Mouse (Mus musculus): ENCODE data around the gene Aff2.

Gene Aff2

DNA sequence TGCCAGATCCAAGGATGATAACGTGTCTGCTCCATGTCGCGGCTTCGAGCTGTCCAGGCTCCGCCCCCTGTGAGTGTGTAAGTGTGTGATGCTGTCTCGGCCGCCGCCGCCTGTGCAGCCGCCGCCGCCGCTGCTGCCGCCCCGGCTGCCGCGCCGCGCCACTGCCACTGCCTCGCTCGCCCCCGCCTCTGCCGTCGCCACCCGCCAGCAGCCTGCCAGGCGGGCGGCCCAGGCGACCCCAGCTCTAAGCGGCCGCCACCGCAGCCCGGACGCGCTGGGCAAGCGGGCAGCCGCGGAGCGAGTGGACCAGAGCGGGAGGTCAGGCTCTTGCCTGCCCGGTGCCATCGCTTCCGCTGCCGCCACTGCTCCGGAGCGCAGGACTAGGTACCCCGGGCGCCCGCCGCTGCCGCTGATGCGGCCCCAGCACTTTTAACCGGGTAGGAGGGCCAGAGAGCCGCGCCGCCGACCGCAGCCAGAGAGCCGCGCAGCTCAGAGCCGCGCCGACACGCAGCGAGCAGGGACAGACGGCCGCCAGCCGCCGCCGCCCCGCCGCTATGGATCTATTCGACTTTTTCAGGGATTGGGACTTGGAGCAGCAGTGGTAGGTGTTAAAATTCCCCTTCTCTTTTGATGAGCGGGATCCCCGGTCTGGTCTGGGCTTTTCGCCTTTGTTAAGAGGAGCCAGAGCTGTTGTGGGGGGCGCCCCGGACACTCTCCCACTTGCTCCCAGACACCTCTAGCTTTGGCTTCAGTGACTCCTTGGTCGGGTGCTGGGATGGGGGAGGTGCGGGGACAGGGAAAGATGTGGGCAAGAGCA lies at the start of gene Aff2:
TSS of gene Aff2 (plus strand) at position 57 of the 817 bp plus-strand sequence.
- ATAC-seq (ENCODE audit: low TSS enrichment): peak; percentile 86

DNA sequence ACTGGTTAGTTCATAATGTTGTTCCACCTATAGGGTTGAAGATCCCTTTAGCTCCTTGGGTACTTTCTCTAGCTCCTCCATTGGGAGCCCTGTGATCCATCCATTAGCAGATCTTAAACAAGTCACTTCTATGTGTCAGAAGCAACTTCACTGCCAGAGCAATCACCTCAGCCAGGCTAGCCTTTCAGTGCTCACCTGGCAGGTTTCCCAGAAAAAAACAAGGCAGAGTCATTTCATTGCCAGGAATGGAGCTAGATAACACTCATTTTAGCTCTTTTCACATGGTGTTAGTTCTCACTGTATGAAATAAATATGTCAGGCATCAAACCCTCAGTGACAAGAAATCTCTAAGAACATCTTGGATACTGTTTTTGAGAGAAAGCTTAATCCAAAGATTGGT lies 22.8 kb upstream of the Aff2 start:
- ATAC-seq (ENCODE audit: low TSS enrichment): no peak

DNA sequence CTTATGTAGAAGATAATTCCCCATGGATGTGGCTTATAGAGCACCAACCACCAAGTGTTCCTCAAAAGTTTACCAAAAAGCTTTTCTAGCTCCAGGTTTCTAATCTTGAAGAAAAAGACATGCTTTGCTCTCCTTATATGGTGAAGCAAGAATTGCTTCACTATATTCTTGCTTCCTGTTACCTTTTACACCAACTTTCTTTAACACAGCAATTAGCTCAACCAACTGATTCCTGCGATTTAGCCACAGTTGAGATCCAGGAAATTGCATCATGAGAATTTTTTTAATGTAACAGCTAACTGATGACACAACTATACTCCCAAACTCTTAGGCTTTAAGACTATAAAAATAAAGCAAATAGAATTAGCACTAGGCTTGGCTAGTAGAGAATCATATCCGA lies 4.5 kb upstream of the Aff2 start:
- no peak for ATAC-seq (ENCODE audit: low TSS enrichment)

DNA sequence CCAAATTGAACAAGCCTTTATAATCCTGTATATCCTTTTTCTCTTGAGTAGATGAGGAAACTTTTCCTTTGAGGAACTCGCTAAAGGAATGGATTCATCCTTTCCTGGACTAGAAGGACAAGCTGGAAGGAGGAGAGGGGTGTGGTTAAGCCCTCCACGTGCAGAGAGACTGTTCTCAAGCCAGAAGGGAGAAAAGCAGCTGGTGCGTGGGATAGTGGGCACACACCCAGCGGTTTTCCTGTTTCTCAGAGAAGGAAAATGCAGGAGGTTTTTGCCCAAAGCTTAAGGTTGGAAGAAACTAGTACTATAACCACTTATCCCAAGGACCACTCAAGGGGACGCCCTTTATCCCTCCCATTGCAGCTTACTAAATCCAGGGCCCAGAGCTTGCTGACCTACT lies 734 bp upstream of the Aff2 start:
- peak; percentile 72 for ATAC-seq (ENCODE audit: low TSS enrichment)

DNA sequence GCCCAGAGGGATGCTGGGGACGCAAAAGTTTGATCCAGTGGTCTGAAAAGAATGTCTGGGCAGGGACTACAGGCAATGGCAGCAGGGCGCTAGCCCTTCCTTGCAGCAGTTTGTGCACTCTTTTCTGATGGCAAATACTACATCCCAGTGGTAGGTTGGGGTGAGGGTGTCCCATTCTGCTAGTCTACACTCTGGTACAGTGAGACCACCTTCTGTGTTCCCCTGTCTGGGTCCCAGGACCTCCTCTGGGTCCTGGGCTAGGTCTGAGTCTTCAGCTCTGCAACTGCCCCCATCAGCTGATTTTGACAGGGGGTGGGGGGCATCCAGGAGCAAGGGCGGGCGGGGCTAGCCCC lies 233 bp upstream of the Aff2 start:
- peak; percentile 27; the same call in 1 of the 2 replicates for ATAC-seq (ENCODE audit: low TSS enrichment)

GRCm38 (mm10) chrX:69361055-69361558 lies 1.0 kb downstream of the Aff2 start:
- ATAC-seq (ENCODE audit: low TSS enrichment): no peak

- no peak for ATAC-seq (ENCODE audit: low TSS enrichment)
These were observed 4.1 kb downstream of the Aff2 start for GRCm38 (mm10) chrX:69364198-69364597.

GRCm38 (mm10) chrX:69373341-69373740 lies 13.2 kb downstream of the Aff2 start:
- ATAC-seq (ENCODE audit: low TSS enrichment): no peak

- no peak for ATAC-seq (ENCODE audit: low TSS enrichment)
These were observed 29.6 kb downstream of the Aff2 start for GRCm38 (mm10) chrX:69389738-69390137.

DNA sequence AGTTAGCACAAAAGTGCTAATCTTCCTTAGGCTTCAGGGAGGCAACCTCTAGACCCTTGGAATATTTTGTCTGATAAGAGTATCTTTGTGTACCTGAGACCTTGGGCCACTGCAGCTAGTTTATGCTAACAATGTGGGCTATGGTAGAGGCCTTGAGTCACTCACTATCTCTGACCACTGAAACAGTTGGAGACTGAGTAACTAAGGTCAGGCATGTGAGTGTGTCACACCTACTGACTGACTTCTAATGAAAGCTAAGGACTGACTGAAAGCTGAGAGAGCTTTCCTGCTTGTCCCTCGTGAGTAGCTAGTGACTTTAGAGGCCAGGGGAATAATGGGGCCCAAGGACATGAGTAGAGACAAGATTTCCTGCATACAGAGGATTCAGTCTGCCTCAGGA lies 54.9 kb downstream of the Aff2 start:
- no peak for ATAC-seq (ENCODE audit: low TSS enrichment)

- no peak for ATAC-seq (ENCODE audit: low TSS enrichment)
These were observed 78.3 kb downstream of the Aff2 start for GRCm38 (mm10) chrX:69438422-69438821.

GRCm38 (mm10) chrX:69441937-69442336 lies 81.8 kb downstream of the Aff2 start:
- ATAC-seq (ENCODE audit: low TSS enrichment): peak; percentile 80

- ATAC-seq (ENCODE audit: low TSS enrichment): no peak
These were observed 100.8 kb downstream of the Aff2 start for GRCm38 (mm10) chrX:69460896-69461295.

GRCm38 (mm10) chrX:69502061-69502460 lies 142.0 kb downstream of the Aff2 start:
- ATAC-seq (ENCODE audit: low TSS enrichment): no peak

- no peak for ATAC-seq (ENCODE audit: low TSS enrichment)
These were observed 158.0 kb downstream of the Aff2 start for GRCm38 (mm10) chrX:69518040-69518575.

DNA sequence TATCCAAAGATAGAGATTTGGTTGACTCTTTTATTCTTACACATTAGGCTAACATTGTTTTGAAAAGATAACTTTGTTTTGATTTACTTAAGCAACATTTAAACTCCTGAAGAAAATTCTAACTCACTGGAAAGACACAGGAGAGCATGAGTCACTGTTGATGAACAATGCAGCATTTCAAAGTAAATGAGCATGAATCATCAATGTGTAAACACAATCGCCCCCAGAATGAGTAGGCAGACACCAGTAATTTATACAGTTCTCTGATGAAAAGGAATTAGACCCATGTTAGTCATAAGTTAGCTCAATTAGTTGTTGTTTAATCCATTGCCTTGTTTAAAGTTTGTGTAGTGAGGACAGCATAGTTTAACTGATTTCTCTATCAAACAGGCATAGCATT lies 180.7 kb downstream of the Aff2 start:
- ATAC-seq (ENCODE audit: low TSS enrichment): peak; percentile 69

- no peak for ATAC-seq (ENCODE audit: low TSS enrichment)
These were observed 219.9 kb downstream of the Aff2 start for GRCm38 (mm10) chrX:69579903-69580459.

- no peak for ATAC-seq (ENCODE audit: low TSS enrichment)
These were observed 248.7 kb downstream of the Aff2 start for GRCm38 (mm10) chrX:69608793-69609192.

- ATAC-seq (ENCODE audit: low TSS enrichment): no peak
These were observed 302.9 kb downstream of the Aff2 start for GRCm38 (mm10) chrX:69663038-69663437.

GRCm38 (mm10) chrX:69666145-69666677 lies 306.1 kb downstream of the Aff2 start:
- ATAC-seq (ENCODE audit: low TSS enrichment): no peak

GRCm38 (mm10) chrX:69675691-69676090 lies 315.6 kb downstream of the Aff2 start:
- ATAC-seq (ENCODE audit: low TSS enrichment): no peak

DNA sequence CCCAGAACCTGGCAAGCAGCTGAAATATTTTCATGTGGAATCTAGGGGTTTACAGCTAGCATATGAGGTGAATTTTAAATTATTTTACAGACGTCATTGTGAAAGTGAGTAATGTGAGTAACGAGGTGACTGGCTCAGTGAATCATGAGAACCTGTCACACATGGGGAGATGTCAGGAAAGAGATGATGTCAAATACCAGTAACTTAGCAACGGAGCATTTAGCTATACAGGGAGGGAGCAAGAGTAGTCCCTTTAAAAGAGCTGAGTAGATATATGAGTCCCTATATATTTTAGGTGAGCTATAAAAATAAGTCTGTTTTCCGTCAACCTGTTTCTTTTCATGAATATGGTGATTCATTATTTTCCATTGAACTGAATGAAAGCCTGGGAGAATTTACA lies 338.7 kb downstream of the Aff2 start:
- no peak for ATAC-seq (ENCODE audit: low TSS enrichment)

DNA sequence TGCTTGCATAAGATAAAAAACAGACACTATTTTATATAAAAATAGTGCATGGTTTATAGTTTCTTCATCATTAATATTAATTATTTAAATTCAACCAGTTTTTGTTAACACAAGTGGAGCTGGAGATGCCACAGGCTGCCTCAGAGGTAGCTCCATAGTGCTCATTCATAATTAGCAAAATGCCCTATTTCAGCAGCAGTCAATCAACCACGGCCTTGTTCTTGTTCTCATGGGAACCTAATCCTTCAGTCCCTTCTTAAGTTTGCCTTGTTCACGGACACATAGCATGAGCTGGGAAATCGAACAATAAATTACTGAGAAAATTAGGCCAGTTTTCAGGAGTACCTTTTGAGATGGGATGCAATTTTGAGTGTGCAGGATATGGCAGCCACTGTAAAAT lies 378.9 kb downstream of the Aff2 start:
- ATAC-seq (ENCODE audit: low TSS enrichment): no peak
